Mouse (Mus musculus): ENCODE results near the gene Pold4.

The Pold4 gene

DNA sequence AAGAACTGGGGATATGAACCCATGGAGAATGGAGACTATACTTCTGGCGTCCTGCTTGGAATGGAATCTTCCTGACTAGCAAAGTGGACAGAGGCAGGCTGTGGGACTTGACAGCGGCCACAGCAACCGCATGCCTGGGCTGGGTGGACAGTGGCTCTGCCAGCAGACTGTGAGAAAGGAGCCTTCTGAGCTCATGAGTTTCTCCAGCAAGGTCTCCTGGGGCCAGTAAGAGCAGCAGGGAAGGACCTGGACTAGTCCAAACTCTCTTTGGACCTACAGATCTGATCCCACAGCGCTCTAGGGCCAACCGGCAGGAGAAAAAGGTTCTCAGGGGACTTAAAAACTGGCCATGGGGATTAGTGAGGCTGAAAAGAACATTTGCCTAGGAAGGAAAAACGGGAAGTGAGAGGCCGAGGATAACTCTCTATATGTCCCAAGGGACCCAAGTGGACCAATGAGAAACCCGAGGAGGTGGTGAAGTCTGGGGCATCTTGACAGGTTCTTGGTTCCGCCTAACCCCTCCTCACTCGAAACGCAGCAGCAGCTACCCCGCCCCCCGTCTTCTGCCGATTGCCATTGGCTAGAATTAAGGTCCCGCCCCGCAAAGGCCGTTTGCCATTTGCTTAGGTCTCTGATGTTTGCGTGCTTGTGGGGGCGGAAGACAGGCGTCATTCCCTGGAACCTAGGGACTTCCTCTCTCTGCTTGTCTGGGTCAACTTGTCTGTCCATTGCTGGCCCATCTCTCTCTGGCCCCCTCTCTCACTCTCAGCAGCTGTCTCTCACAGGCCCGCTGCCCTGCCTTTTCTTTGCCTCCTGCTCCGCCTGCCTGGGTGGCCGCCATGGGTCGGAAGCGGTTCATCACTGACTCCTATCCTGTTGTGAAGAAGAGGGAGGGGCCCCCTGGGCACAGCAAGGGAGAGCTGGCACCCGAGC lies at the start of gene Pold4:
Pold4 (plus strand) TSS at position 647 of the 933 bp plus-strand sequence.
- DNase-seq, result peak; percentile 97 to 99

DNA sequence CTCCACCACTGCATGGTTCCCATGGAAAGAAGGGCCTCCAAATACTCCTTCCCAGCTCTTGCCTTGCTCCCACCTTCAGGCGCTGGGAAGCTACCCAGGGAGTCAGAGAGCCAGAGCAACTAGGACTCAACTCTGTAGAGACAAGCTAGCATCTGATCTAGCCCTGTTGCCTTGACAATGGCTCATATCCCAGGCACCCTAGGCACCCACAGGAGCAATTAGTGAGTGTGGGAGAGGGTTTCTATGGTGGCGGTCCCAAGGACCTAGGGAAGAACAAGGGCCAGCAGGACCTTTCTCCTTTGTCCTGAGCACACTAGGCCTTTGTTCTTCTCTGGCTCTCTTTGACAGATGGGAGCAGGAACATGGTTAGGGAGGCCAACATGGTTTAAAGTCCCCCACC lies 48.0 kb upstream of the Pold4 start:
- DNase-seq, result no peak

DNA sequence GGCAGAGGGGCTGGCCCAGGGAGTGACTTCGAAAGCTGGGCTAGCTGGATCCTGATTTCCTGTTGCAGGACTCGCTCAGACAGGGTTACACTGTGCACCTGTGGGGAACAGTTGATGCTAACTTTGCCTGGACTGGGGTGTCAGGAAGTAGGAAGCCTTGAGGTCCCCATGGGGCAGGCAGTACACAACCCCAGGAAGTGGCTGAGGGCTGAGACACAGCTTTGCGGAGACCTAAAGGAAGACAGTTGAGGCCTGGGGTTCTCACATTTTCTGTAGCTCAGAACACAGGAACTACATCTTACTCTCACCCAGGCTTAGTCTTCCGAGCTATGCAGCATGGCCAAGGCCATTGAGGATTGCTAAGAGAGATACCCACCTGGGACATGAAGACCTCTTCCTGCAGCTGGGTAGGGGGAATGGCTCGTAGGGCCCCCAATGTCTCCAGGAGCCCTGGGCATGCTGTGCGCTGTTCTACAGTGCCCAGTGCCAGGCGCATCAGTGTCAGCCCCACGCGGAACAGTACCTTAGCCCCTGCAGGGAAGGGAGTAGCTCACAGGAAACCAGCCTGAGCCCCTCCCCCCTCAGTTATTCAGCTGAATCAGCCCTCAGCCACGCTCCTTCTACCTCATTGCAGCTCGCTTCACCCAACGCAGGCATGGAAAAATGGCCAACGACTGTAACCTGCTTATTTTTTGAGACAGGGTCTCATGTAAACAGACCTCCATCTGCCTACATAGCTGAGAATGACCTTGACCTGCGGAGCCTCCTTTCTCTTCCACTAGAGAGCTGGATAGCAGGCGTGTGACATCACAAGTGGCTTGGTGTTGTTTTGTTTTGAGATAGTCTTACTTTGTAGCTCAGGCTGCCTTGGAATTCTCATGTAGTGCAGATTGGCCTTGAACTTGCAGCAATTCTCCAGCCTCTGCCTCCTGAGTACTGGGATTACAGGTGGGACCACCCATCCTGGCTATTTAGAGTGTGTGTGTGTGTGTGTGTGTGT lies 46.4 kb upstream of the Pold4 start:
- no peak for DNase-seq

DNA sequence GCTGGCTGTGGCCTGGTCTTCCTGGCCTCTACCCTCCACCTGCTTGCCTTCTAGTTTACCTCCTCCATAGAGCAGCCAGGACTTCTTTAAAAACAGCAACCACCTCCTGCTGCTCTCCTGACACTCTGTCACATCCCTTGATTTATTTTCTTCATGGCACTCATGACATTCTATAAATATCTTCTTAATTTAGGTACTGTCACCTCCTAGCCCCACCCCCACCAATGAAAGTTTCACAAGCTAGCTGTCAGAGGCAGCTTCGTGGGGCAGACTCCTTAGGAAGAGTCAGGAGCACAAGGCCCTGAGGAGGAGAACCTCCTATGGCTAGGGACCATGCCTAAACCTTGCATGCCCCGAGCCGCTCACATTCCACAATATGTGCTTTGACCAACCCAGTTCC lies 44.4 kb upstream of the Pold4 start:
- DNase-seq, result no peak

DNA sequence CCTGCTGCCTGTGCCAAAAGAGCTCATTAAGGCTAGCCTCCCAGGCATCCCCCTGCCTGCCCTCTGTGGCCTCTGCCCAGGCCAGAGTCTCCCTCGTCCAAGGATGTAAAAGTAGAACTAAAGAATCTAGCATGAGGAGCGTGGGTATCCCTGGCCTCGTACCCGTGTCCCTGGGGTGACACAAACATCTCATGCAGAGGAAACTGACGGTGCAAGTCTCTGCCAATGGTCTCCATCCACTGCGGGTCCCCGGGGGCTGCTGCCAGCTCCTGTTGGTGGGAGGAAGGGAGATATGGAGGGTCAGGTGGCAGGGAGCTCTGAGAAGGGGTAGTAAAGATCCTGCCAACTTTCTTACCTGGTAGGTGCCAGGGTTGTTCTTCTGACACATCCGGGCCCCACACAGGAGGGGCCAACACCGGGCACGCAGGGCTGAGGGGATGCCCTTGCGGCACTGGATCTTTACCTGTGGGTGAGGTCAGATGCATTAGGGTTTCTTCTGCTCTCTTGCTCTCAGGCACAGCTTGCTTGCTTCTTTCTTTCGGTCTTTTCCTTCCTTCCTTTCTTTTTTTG lies 42.6 kb upstream of the Pold4 start:
- no peak for DNase-seq

DNA sequence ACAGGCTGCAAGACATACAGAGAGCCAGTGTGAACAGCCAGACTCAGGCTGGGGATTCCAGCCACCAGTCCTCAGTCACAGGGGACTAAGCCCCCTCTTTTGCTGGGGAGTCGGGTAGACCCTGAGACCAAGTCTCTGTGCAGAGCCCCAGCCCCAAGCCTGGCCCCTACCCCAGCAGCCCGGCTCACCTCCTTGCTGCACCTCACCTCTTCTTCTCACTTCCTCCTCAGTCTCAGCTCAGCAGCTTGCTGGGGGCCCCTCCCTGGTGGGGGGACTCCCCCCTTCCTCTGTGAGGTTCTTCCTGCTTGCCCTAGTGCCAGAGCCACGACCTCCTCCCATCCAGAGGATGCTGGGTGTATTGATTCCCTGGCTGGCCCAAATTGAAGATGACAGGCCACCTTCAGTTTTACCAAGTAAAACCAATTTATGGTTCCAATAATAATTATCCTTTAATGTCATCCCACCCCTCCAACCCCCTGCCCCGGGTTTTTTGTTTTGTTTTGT lies 40.8 kb upstream of the Pold4 start, which contains the start of gene Tbc1d10c:
Tbc1d10c (minus strand) TSS at position 454 of the 504 bp plus-strand sequence.
- no peak for DNase-seq

DNA sequence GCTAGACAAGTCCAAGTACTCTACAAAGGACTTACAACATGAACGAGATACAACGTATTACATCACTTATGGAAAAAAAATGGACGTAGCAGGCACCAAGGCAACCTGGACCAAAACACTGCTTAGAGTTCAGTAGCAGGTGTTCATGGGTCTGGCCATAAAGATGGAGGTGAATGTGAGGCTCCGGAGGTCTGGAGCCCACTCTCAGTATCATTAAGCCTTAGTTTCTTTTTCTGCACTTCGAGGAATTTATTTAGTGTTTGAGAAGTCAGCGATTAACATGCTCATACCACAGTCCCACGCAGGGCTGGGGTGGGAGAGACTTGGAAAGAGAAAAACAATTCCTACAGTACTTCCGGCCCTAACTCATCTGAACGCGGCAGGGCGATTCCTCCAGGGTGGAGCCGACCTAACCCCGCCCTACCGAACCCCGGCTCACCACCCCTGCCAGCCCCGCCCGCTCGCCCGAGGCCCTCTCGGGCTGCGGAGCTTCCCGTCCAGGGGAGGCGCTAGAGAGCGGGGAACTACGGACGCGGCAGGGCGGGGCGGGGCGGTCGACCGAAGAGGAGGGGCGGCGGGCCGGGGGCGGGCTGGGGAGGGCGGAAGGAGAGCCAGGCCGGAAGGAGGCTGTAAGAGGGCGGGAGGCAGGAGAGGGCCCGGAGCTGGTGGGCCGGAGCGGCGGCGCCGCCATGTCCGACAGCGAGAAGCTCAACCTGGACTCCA lies 40.0 kb upstream of the Pold4 start, which contains the start of gene Ppp1ca:
Ppp1ca (plus strand) TSS at position 538 of the 723 bp plus-strand sequence.
- peak; percentile 95 to 98 for DNase-seq

DNA sequence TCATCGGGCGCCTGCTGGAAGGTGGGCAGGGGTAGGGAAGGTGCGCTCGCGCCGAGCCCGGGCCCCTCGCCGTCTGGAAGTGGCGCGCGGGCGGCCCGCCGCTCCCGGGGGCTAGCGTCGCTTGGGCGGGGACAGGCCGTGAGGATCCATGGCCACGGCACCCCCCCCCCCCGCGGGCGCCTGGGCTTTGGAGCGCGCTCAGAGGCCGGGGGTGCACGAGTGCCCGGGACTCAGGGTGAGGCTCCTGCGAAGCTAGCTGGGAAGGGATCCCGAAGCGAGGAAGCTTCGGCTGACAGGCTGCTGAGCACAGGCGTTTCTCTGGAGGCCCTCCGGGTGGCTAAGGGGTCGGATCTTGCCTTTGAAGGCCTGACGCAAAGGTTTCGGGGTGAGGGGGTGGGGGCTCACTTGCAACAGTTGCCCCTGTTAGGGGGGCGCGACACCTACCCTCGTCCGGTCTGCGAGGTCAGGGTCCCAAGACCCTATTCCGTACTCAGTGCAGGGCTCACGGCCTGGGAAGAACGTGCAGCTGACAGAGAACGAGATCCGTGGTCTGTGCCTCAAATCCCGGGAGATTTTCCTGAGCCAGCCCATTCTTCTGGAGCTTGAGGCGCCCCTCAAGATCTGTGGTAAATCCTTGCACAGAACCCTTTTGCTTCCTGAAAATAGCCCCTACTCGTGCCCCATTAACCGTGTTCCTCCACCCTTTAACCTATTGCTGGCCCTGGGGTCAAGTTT lies 39.3 kb upstream of the Pold4 start:
- DNase-seq, result no peak

DNA sequence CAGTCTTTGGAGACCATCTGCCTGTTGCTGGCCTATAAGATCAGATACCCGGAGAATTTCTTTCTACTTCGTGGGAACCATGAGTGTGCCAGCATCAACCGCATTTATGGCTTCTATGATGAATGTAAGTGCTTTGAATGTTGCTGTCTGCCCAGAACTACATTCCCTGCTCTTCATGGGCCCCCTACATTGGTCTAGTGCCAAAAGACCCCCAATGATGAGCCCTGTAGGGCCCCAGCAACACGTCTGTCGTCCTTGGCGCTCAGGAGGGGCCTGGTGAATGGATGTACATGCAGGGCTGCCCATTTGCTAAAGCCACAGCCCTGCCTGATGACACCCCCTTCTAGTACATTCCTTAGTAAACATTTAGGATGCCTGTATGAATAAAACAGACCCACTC lies 38.6 kb upstream of the Pold4 start:
- DNase-seq, result no peak

DNA sequence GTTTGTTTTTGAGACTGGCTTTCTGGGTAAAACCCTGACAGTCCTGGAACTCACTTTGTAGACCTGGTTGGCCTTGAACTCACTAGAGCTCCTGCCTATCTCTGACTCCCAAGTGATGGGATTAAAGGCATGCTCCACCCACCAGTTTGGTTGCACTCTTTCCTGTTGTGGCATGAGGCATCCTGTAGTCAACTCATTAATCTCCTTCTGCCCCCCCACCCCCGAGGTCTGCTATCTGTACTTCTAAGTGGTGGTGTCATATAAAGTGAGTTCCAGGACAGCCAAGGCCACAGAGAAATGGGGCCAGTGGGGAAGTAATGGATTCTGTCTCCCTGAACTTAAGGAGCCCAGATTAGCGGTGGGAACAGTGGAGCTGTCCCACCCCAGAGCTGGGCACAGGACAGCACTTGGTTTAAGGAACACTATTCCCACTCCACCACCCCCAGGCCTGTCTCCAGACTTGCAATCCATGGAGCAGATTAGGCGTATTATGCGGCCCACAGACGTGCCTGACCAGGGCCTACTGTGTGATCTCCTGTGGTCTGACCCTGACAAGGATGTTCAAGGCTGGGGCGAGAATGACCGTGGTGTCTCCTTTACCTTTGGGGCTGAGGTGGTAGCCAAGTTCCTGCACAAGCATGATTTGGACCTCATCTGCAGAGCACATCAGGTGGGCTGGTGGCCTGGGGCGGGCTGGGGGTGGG lies 37.5 kb upstream of the Pold4 start:
- no peak for DNase-seq

DNA sequence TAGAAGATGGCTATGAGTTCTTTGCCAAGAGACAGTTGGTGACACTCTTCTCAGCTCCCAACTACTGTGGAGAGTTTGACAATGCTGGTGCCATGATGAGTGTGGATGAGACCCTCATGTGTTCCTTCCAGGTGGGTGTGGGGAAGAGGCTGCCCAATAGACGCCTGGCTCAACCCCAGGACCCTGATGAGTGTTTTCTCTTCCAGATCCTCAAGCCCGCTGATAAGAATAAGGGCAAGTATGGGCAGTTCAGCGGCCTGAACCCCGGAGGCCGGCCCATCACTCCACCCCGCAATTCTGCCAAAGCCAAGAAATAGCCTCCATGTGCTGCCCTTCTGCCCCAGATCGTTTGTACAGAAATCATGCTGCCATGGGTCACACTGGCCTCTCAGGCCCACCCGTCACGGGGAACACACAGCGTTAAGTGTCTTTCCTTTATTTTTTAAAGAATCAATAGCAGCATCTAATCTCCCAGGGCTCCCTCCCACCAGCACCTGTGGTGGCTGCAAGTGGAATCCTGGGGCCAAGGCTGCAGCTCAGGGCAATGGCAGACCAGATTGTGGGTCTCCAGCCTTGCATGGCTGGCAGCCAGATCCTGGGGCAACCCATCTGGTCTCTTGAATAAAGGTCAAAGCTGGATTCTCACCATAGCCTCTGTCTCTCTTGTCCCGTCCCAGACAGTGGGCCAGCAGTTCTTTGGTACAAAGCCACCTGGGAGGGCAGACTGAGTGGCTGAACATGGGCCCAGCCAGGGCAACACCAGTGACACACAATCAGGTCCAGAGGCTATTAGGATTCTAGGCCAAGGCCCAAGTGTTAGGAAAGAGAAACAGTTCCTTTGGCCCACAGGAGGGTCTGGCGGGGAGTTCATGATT lies 36.7 kb upstream of the Pold4 start:
- DNase-seq, result peak; percentile 83 to 85

DNA sequence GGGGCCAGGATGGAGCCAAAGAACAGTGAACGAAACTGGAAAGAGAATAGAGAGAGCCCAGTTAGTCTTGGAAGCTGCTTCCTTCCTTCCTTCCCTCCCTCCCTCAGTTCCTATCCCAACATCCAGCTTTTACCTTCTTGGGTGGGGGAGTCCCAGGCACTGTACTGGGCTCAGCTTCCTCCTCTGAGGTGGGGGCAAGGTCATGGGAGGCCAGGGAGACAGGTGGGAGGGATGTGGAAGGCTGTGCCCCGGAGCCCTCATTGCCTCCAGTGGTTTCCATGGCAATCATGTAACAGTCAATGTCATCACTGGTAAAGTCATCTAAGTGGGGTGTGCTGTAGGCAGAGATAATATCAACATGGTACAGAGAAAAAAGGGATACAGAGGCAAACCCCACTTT lies 35.7 kb upstream of the Pold4 start:
- DNase-seq, result no peak

DNA sequence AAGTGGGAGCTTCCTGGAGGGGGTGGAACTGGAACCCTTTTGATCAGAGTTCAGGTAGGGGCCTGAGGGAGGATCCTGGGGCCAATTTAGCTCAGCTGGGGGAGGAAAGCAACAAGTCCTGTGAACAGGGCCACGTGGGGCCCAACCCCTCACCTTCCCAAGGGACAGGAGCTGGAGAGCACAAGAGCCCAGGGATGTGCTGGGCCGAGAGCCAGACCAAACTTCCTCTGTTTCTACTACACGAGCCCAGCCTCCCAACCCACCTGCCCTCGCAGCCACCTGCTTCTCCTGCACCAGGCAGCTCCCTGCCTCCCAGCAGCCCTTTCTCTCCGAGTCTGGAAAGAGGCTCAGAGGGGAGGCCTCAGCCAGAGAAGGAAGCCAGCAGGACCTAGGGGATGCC lies 35.2 kb upstream of the Pold4 start:
- DNase-seq, result no peak

DNA sequence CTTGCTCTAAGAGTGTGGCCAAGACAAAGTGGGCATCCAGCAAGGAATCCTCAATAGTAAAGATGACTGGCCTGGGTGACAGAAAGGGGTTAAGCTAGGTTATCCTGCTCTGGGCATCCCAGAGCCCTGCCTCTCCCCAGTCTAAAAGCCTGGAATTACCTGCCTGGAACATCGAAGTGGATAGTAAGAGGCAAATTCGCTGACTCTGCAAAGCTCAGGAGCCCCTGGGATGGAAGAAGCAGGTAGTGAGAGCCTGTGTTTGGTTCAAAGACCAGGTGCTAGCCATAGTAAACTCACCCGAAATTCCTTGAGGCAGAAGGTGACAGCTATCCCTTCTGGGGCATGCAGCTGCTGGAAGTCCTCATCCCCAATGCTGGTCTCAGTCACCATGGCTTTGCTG lies 34.5 kb upstream of the Pold4 start:
- no peak for DNase-seq

DNA sequence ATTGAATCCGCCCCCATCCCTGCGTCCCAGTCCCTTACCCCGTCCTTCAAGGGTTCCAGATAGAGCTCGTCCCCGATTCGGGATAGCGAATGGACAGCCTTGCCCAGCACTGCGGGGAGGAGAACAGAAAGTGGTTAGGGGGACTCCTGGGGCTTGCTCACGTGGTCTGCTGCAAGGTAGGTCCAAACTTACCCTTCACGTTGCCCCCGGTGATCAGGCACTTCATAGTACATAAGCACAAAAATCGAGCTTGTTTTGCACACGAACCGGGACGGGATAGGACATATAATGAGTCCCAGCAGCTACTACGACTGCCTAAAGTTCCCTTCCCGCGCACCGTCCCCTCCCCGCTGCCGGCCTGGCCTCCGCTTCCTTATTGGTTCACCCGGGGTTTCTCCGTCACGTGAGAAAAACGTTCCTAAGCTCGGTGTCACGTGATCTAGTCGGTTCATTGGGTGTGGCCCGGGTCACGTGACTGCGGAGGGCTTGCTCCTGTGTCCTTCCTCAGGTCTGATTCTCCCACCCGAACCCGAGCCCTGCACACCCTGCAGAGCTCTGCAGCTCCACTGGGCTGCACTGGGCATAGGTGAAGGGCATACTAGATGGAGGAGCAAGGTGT lies 30.3 kb upstream of the Pold4 start, which contains the start of gene Rad9a:
Rad9a (minus strand) TSS at position 372 of the 619 bp plus-strand sequence.
- peak; percentile 95 to 98 for DNase-seq

DNA sequence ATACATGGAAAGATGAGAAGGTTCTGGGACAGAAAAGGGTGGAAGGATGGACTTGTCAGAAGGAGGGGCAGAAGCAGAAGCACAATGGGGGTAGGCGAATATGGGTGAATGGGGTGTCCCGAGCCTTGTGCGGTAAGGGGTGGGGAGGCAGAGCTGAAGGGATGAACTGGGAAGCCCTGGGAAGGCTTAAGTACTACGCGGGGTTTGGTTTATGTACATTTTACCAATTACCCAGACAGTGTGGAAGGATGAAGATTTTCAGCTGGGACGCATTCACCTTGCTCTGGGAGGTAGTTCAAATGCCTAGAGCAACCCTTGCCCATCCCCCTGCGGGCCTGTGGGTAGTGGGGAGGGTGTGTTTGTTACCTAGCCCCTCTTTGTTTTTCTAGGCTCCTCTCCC lies 29.6 kb upstream of the Pold4 start:
- no peak for DNase-seq

DNA sequence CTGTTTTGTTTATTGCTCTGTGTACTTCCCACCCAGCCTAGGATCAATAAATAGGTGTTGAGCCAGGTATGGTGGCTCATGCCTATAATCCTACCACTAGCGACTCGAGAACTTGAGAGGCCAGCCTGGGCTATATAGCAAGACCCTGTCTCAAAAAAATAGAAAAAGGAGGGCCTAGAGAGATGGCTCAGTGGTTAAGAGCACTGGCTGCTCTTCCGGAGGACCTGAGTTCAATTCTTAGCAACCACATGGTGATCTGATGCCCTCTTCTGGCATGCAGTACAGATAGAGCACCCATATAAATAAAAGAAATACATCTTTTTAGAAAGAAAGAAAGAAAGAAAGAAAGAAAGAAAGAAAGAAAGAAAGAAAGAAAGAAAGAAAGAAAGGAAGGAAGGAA lies 28.6 kb upstream of the Pold4 start:
- no peak for DNase-seq

DNA sequence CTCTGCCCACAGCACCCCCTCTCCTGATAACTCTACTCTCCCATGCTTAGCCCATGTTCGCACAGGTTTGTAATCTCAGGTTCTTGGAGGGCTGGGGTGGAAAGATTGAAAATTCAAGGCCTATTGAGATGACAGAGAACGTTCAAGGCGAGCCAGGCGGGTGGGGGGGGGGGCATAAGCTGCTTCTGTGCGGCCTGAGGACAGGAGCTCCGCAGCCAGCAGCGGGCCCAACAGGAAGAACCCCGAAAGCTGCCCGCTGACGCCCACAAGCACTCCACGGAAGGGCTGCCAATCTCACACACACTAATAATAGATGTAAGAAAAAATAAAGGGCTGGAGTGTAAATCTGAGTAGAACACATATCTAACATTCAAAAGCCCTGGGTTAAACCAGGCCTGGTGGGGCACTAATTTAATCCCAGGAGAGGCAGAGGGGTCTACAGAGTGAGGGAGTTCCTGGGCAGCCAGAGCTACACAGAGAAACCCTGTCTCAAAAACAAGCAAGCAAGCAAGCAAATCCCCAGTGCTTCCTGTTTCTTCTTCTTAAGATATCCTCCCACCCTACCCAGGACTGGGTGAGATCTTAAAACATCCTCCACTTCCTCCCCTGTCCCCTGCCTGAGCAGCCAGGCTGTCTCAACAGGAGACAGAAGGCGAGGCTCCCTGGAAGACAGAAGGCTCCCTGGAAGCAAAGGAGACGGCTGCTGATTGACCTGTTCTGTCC lies 27.9 kb upstream of the Pold4 start:
- no peak for DNase-seq

Measured in cerebellum, adult 18-20 months (tissue).